Mouse (Mus musculus) heart, embryonic 12.5 days (tissue): ENCODE results near the gene Zfp668. TPM values are rescaled to one million over a fixed set of nuclear protein-coding genes. Genes with fewer than 3 reads are reported as not detected.
A peak's percentile ranks its signal among the peaks of the same experiment; 100 is the strongest.
"Not testable (repeated sequence)": the region's sequence is repeated elsewhere in the genome, so short reads cannot be mapped to it uniquely, and the experiment has no call there.

Source experiments
- ATAC-seq: fragments of 200-750 bp; cut with Nextera tagmentation; 2 replicates; pipeline ENCODE4 v1.8.0; 2017; ENCODE audit warnings: moderate TSS enrichment, moderate library complexity; ENCODE audit not compliant: insufficient number of reproducible peaks, low FRiP score
- H3K27ac ChIP-seq: fragments of 300-500 bp; sonication (generic); 2 replicates; pipeline ENCODE4 v1.5.1; 2016; ENCODE audit warnings: mild to moderate bottlenecking, moderate library complexity; ENCODE audit not compliant: poor library complexity, severe bottlenecking
- H3K27me3 ChIP-seq: fragments of 300-500 bp; sonication (generic); replicated peaks from 2 replicates; pipeline ENCODE4 v1.6.1; 2016; ENCODE audit warnings: mild to moderate bottlenecking, moderate library complexity
- H3K36me3 ChIP-seq: fragments of 300-500 bp; sonication (generic); 2 replicates; pipeline ENCODE4 v1.6.1; 2016; ENCODE audit warnings: mild to moderate bottlenecking, moderate library complexity
- H3K4me1 ChIP-seq: fragments of 300-500 bp; sonication (generic); replicated peaks from 2 replicates; pipeline ENCODE4 v1.6.1; 2016; ENCODE audit warnings: mild to moderate bottlenecking
- H3K4me2 ChIP-seq: fragments of 300-500 bp; sonication (generic); 2 replicates; pipeline ENCODE4 v1.6.1; 2016; ENCODE audit warnings: mild to moderate bottlenecking, moderate library complexity
- H3K4me3 ChIP-seq: fragments of 300-500 bp; sonication (generic); 2 replicates; pipeline ENCODE4 v1.5.1; 2016; ENCODE audit warnings: mild to moderate bottlenecking
- H3K9ac ChIP-seq: fragments of 300-500 bp; sonication (generic); 2 replicates; pipeline ENCODE4 v1.6.1; 2016; ENCODE audit warnings: mild to moderate bottlenecking, moderate library complexity
- H3K9me3 ChIP-seq: fragments of 300-500 bp; sonication (generic); replicated peaks from 2 replicates; pipeline ENCODE4 v1.6.1; 2016; ENCODE audit warnings: mild to moderate bottlenecking, moderate library complexity
- WGBS: fragments of 180-500 bp; shearing (Covaris S2); methylation state at CpG from one replicate; pipeline ENCODE4 v1.1.7; 2016; 5-methylcytosine and 5-hydroxymethylcytosine counted together
- polyA plus RNA-seq: library from polyadenylated mRNA; unstranded; fragments of >200 nt; fragmentation: Nextera tagmentation; extraction: Ambion mirVana; gene quantifications from 2 replicates; pipeline ENCODE4 v1.2.1, GENCODE M21; 2016

Gene Zfp668
- polyA plus RNA-seq, 1 experiment from 2014 or later = 11.4 TPM

DNA sequence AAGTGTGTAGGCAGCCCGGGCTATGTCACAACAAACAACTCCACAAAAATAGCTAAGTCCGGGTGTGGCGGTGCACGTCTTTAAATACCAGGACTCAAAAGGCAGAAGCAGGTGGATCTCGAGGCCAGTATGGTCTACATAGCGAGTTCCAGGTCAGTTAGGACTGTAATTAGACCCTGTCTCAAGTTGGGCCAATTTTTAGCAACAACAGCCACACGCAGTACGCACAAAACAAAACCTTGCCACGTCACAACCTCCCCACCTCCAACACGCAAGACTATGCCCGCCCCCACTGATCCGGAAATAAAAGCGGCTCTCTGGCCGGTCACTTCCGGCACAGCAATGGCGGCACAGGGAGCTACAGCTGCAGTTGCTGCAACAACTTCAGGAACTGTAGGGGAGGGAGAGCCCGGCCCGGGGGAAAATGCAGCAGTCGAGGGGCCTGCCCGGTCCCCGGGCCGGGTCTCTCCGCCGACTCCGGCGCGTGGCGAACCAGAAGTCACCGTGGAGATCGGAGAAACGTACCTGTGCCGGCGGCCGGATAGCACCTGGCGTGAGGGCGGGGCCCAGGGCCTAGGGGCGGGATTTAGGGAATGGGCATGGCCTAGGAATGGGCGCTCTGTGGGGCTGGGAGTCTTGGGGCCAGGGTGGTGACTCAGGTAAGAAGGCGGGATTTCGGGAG, 35.7 kb upstream of the Zfp668 start, which contains the start of gene Kat8:
TSS of gene Kat8 (plus strand) at position 327 of the 682 bp plus-strand sequence.
- peaks cover 5% of the 10 kb centered on the region; the same call in 1 of the 2 replicates for H3K4me1 ChIP-seq
- peak within 1 kb of the TSS; percentile 62 for H3K27ac ChIP-seq
- peak within 1 kb of the TSS; percentile 87 for H3K4me3 ChIP-seq
- under 1% methylated on average over 40 of the region's 40 CpGs for WGBS
- H3K27me3 ChIP-seq = no peaks in the 10 kb centered on the region
- peak within 1 kb of the TSS; percentile 89 for H3K9ac ChIP-seq
- H3K36me3 ChIP-seq = peaks cover 51% of the 10 kb centered on the region
- peak; percentile 96 for ATAC-seq
- peak within 1 kb of the TSS; percentile 74 for H3K4me2 ChIP-seq
- H3K9me3 ChIP-seq = no peaks in the 10 kb centered on the region

DNA sequence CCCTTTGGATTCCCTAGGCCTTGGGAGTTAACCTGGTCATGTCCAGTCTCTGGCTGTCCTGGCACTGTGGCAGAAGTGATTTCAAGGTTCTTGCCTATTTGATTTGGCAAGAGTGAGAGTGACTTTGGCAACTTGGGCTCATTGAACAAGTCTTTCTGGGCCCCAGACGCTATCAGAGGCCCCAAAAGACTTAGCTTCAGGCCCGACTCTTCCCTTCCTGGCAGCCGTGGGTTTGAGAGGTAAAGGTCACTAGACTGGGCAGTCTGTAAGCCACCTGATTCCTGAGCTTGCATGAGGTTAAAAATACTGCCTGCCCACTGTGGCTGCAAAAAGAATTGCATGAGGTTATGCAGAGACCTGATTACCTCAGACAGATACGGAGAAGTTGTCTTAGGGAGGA, 32.0 kb upstream of the Zfp668 start:
- Histone ChIP-seq H3K27me3 (no peaks in the 10 kb centered on the region), H3K36me3 (peaks cover 53% of the 10 kb centered on the region), H3K4me1 (peaks cover 15% of the 10 kb centered on the region), H3K9me3 (no peaks in the 10 kb centered on the region), H3K4me3 (no peak overlapping the region), H3K9ac (no peak overlapping the region), H3K27ac (no peak overlapping the region), H3K4me2 (no peak overlapping the region)
- 87% methylated on average over 4 of the region's 4 CpGs for WGBS
- ATAC-seq = no peak

DNA sequence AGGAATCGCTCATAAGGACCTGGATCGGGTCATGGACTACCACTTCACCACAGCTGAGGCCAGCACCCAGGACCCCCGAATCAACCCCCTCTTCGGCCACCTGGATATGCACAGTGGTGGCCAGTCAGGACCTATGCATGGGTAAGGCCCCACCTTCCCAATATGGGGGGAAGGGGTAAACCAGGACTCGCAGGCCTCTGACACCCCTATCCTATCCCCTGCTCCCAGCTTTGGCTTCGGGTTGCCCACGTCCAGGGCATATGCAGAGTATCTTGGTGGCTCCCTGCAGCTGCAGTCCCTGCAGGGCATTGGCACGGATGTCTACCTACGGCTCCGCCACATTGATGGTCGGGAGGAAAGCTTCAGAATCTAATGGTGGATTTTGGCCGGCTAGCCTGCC, 31.3 kb upstream of the Zfp668 start:
- H3K36me3 ChIP-seq = peaks cover 53% of the 10 kb centered on the region
- H3K4me3 ChIP-seq = no peak overlapping the region
- H3K4me2 ChIP-seq = no peak overlapping the region
- no peak overlapping the region for H3K27ac ChIP-seq
- WGBS = 94% methylated on average over 12 of the region's 12 CpGs
- H3K27me3 ChIP-seq = no peaks in the 10 kb centered on the region
- no peak for ATAC-seq
- no peaks in the 10 kb centered on the region for H3K9me3 ChIP-seq
- 0 out of 2 replicates have a peak overlapping the region, but pooled peaks have one; percentile 34 for H3K9ac ChIP-seq
- H3K4me1 ChIP-seq = peaks cover 11% of the 10 kb centered on the region

DNA sequence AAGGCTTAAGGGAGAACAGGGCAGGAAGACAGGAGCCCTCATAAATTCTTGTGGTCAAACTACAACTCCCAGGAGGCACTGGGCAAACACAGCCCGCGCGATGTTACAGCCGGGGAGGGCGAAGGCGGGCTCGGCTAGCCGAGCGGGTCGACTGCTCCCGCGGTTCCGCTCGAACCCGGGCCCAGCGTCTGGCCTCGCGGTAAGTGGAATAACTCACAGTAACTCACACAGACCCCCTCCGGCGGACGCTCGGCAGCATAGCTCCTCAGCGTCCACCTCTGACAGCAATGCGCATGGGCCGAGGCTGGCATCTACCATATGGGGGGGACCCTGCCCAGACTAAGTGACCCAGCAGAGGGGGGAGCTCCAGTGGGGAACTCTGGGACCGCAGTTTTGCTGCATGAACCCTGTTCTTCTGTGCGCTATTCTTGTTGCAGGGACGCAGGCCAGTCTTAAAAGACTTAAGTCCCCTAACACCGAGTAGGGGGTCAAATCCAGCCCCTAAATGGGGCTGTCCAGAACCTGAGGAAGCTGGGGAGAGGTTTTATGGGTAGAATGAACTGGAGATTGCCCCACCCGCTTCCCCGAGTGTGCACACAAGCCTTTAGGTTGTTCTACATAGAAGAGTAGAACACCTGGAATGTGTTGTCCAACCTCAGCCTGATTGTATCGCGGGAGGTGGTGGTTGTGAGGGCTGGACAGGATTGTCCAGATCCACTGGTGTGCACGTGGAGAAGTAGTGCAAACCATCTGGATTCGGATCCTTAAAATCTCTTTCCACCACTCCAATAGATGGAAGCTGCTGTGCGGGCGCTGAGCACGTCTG, 27.6 kb upstream of the Zfp668 start, which contains the start of gene Bckdk:
TSS of gene Bckdk (plus strand) at position 112 of the 826 bp plus-strand sequence.
- WGBS = 6% methylated on average over 38 of the region's 38 CpGs
- ATAC-seq = peak; percentile 85
- Histone ChIP-seq H3K9ac (peak within 1 kb of the TSS; percentile 95), H3K4me3 (peak within 1 kb of the TSS; percentile 84), H3K36me3 (peaks cover 43% of the 10 kb centered on the region), H3K4me2 (peak within 1 kb of the TSS; percentile 94), H3K4me1 (peaks cover 16% of the 10 kb centered on the region), H3K27me3 (no peaks in the 10 kb centered on the region), H3K9me3 (no peaks in the 10 kb centered on the region), H3K27ac (peak within 1 kb of the TSS; percentile 74)

DNA sequence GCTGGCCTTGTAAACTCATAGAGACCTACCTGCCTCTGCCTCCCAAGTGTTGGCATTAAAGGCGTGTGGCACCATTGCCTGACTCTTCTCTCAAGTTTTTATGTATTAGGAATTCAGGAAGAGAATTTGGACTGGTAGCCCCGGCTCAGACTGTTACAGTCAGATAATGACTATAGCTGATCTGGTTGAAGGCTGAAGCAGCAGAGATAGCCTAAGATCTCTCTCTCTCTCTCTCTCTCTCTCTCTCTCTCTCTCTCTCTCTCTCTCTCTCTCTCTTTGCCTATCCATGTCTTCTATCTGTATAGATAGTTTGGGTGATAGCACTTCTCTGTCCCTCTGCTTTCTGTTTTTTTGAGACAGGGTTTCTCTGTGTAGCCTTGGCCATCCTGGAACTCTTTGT, 25.1 kb upstream of the Zfp668 start:
- H3K4me1 ChIP-seq = peaks cover 18% of the 10 kb centered on the region
- 68% methylated on average over 2 of the region's 2 CpGs for WGBS
- H3K27me3 ChIP-seq = no peaks in the 10 kb centered on the region
- no peak overlapping the region for H3K9ac ChIP-seq
- H3K27ac ChIP-seq = no peak overlapping the region
- no peak overlapping the region for H3K4me2 ChIP-seq
- H3K4me3 ChIP-seq = no peak overlapping the region
- H3K9me3 ChIP-seq = no peaks in the 10 kb centered on the region
- H3K36me3 ChIP-seq = peaks cover 19% of the 10 kb centered on the region
- ATAC-seq = no peak

DNA sequence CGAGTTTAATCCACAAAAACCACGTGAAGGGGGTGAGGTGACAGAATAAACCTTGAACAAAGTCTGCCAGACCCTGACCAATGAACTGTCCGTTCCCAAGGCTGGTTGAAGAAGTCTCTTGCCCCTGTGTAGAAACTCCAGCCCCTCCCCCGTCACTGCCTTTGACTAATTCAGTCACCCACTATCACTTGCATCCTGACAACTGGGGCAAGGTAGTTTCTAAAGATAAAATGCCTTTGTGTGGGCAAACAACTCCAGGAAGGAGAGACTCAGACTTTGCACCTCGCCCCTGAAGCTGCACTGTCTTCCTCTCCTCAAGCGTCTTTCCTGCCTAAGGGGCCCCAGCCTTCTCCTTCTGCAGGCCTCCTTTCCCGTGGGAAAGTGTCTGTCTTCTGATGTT, 23.4 kb upstream of the Zfp668 start:
- H3K27ac ChIP-seq = no peak overlapping the region
- H3K4me2 ChIP-seq = no peak overlapping the region
- H3K36me3 ChIP-seq = peaks cover 1% of the 10 kb centered on the region
- WGBS = 29% methylated on average over 7 of the region's 7 CpGs
- no peaks in the 10 kb centered on the region for H3K9me3 ChIP-seq
- H3K9ac ChIP-seq = no peak overlapping the region
- no peak for ATAC-seq
- H3K4me3 ChIP-seq = no peak overlapping the region
- H3K27me3 ChIP-seq = no peaks in the 10 kb centered on the region
- peaks cover 24% of the 10 kb centered on the region for H3K4me1 ChIP-seq

DNA sequence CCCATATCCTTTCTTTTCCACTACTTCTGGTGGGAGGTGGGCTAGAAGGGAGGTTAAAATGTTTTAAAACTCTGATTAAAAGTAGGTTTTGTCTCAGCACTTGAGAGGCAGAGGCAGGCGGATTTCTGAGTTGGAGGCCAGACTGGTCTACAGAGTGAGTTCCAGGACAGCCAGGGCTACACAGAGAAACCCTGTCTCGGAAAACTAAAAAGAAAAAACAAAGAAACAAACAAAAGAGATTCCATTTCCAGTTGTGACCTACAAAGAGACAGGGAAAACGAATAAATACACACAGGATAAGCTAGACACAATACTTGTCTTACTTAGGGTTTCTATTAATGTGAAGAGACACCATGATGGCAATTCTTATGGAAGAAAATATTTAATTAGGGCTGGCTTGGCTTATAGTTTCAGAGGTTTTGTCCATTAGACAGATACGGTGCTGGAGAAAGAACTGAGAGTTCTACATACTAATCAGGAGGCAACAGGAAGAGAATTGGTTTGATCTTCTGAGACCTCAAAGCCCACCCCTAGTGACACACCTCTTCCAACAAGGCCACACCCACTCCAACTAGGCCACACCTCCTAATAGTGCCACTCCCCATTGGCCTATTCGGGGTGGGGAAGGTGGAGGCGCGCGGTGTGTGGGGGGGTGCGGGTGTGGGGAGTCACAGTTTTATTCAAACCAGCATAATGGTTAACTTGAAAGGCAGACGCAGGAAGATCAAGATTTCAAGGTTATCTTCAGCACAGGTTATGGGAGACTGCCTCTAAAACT, 21.7 kb upstream of the Zfp668 start:
- no peak for ATAC-seq
- Histone ChIP-seq H3K4me1 (peaks cover 28% of the 10 kb centered on the region), H3K36me3 (0 out of 2 replicates have a peak, but pooled peaks cover 4% of the 10 kb centered on the region), H3K9me3 (no peaks in the 10 kb centered on the region), H3K9ac (no peak overlapping the region), H3K4me3 (no peak overlapping the region), H3K27me3 (no peaks in the 10 kb centered on the region), H3K4me2 (no peak overlapping the region), H3K27ac (no peak overlapping the region)
- WGBS = 34% methylated on average over 10 of the region's 10 CpGs

DNA sequence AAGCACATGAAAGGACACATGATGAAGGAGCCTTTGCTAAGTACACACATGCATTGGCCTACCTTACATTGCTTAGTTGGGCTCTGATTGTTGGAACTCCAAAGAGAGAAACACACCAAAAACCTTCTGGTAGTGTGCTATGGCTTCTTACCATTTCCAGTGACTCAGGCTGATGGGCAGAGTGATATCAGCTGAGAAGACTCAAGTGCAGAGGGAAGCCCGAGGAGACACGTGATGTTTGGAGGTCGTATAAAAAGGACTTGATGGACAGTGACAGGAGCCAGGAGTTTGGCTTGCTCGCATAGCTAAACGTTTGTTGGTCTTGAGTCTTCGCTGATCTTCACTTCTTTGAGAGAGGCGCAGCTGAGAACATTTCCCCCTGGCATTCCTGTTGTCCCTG, 20.9 kb upstream of the Zfp668 start:
- H3K9me3 ChIP-seq = no peaks in the 10 kb centered on the region
- no peak overlapping the region for H3K9ac ChIP-seq
- no peaks in the 10 kb centered on the region for H3K27me3 ChIP-seq
- H3K4me3 ChIP-seq = no peak overlapping the region
- no peak overlapping the region for H3K27ac ChIP-seq
- 82% methylated on average over 7 of the region's 7 CpGs for WGBS
- peaks cover 28% of the 10 kb centered on the region for H3K4me1 ChIP-seq
- peaks cover 12% of the 10 kb centered on the region for H3K36me3 ChIP-seq
- no peak overlapping the region for H3K4me2 ChIP-seq
- ATAC-seq = no peak

DNA sequence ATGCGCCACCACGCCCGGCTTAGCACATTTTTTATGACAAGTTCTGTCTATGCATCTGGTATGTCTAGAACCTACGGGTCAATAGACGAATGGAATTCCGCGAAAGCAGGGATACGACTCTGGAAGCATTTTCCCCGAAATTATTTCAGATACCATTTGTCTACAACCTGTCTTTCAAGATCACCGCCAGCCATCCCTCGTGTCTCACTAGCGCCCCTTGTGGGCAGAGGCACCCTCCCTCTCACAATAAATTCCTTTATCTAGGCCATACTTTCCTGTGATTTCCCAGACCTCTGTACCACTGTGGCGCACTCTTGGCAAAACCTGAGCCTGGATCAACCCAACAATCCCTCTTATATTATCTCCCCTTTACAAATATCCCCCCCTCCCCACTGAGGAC, 19.8 kb upstream of the Zfp668 start:
- H3K9me3 ChIP-seq = no peaks in the 10 kb centered on the region
- H3K4me2 ChIP-seq = no peak overlapping the region
- no peak for ATAC-seq
- H3K36me3 ChIP-seq = peaks cover 19% of the 10 kb centered on the region
- H3K9ac ChIP-seq = no peak overlapping the region
- peaks cover 28% of the 10 kb centered on the region for H3K4me1 ChIP-seq
- WGBS = 52% methylated on average over 13 of the region's 13 CpGs
- H3K4me3 ChIP-seq = no peak overlapping the region
- H3K27me3 ChIP-seq = no peaks in the 10 kb centered on the region
- H3K27ac ChIP-seq = no peak overlapping the region

DNA sequence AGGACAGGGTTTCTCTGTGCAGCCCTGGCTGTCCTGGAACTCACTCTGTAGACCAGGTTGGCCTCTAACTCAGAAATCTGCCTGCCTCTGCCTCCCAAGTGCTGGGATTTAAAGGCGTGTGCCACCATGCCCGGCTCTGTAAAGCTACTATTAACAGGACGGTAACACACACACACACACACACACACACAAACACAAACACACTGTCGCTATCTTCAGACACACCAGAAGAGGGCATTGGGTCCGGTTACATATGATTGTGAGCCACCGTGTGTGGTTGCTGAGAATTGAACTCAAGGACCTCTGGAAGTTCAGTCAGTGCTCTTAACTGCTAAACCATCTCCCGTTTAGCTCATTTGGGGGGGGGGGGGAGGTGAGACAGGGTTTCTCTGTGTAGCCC, 19.3 kb upstream of the Zfp668 start:
- Histone ChIP-seq H3K27ac (peak overlapping the region; percentile 42), H3K4me3 (0 out of 2 replicates have a peak overlapping the region, but pooled peaks have one; percentile 64), H3K36me3 (peaks cover 19% of the 10 kb centered on the region), H3K4me1 (peaks cover 28% of the 10 kb centered on the region), H3K4me2 (peak overlapping the region; percentile 92)
- WGBS = 70% methylated on average over 7 of the region's 7 CpGs
- not testable (repeated sequence) for H3K27me3 ChIP-seq, H3K9ac ChIP-seq, H3K9me3 ChIP-seq
- peak; percentile 12 for ATAC-seq

DNA sequence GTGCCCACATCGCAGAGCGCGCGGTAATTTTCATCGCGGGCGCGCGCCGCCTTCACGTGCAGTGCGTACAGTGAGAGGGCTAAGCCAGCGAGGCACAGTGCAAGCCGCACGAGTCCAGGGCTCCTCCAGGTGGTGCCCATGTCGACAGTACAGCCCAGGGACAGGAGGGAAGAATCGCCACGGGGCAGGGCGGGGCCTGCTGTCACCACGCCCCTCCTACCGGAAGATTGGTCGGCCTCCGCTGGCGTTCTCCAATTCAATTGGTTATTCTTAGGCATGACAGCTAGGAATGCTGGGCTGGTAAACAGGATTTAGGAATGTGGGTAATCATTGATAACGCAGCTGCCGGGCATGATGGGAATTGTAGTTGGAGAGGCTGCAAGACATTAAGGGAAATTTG, 18.8 kb upstream of the Zfp668 start, which contains the start of the genes Gm21974 and Vkorc1:
TSS of gene Gm21974 (minus strand) at position 13 of the 400 bp plus-strand sequence.
TSS of gene Vkorc1 (minus strand) at position 176 of the 400 bp plus-strand sequence.
- ATAC-seq = peak; percentile 97
- Histone ChIP-seq H3K27ac (peak within 1 kb of the TSS; percentile 73), H3K4me2 (peak within 1 kb of the TSS; percentile 92), H3K4me3 (peak within 1 kb of the TSS; percentile 64), H3K4me1 (peaks cover 28% of the 10 kb centered on the region), H3K36me3 (peaks cover 23% of the 10 kb centered on the region), H3K27me3 (no peaks in the 10 kb centered on the region), H3K9ac (peak within 1 kb of the TSS; percentile 73), H3K9me3 (no peaks in the 10 kb centered on the region)
- WGBS = under 1% methylated on average over 26 of the region's 26 CpGs
